Mouse (Mus musculus) kidney, adult 11 months (tissue): ENCODE data around the gene Mrps36.
"Not testable (repeated sequence)": the region's sequence is repeated elsewhere in the genome, so short reads cannot be mapped to it uniquely, and the experiment has no call there.

Source experiments
- DNase-seq: peaks from one replicate; pipeline ENCODE4 v3.0.0; 2022

Gene Mrps36

GRCm38 (mm10) chr13:100744036-100744744, at the start of gene Mrps36:
TSS of gene Mrps36 (minus strand) at chr13:100744659.
- DNase-seq = peak; percentile 96

GRCm38 (mm10) chr13:100789083-100789482, 44.6 kb upstream of the Mrps36 start:
- DNase-seq = peak; percentile 18

GRCm38 (mm10) chr13:100788057-100788456, 43.6 kb upstream of the Mrps36 start:
- not testable (repeated sequence) for DNase-seq

GRCm38 (mm10) chr13:100787316-100788010, 43.0 kb upstream of the Mrps36 start:
- DNase-seq = peak; percentile 71

GRCm38 (mm10) chr13:100786414-100786867, 42.0 kb upstream of the Mrps36 start, which contains the start of gene Ccnb1:
TSS of gene Ccnb1 (minus strand) at chr13:100786570.
- DNase-seq = peak; percentile 90

GRCm38 (mm10) chr13:100785806-100786413, 41.5 kb upstream of the Mrps36 start:
- DNase-seq = no peak

GRCm38 (mm10) chr13:100777491-100777890, 33.0 kb upstream of the Mrps36 start:
- no peak for DNase-seq

- no peak for DNase-seq
Measured at GRCm38 (mm10) chr13:100776710-100777109, 32.3 kb upstream of the Mrps36 start.

GRCm38 (mm10) chr13:100776056-100776419, 31.6 kb upstream of the Mrps36 start:
- DNase-seq = no peak

GRCm38 (mm10) chr13:100775252-100776055, 31.0 kb upstream of the Mrps36 start, which contains the start of gene Cenph:
TSS of gene Cenph (minus strand) at chr13:100775899.
- DNase-seq = peak; percentile 74

GRCm38 (mm10) chr13:100774704-100775103, 30.2 kb upstream of the Mrps36 start:
- DNase-seq = no peak

- no peak for DNase-seq
Measured at GRCm38 (mm10) chr13:100755329-100755728, 10.9 kb upstream of the Mrps36 start.

- DNase-seq = no peak
Measured at GRCm38 (mm10) chr13:100754186-100754585, 9.7 kb upstream of the Mrps36 start.

GRCm38 (mm10) chr13:100753011-100753410, 8.6 kb upstream of the Mrps36 start:
- no peak for DNase-seq

GRCm38 (mm10) chr13:100752529-100752928, 8.1 kb upstream of the Mrps36 start:
- no peak for DNase-seq

GRCm38 (mm10) chr13:100751402-100751801, 6.9 kb upstream of the Mrps36 start:
- DNase-seq = no peak

GRCm38 (mm10) chr13:100750799-100751198, 6.3 kb upstream of the Mrps36 start:
- no peak for DNase-seq

- no peak for DNase-seq
Measured at GRCm38 (mm10) chr13:100748638-100749037, 4.2 kb upstream of the Mrps36 start.

- no peak for DNase-seq
Measured at GRCm38 (mm10) chr13:100746090-100746489, 1.6 kb upstream of the Mrps36 start.

GRCm38 (mm10) chr13:100743346-100744035, 968 bp downstream of the Mrps36 start:
- DNase-seq = peak; percentile 40

- peak; percentile 14 for DNase-seq
Measured at GRCm38 (mm10) chr13:100742831-100743230, 1.6 kb downstream of the Mrps36 start.

- DNase-seq = no peak
Measured at GRCm38 (mm10) chr13:100732756-100733155, 11.7 kb downstream of the Mrps36 start.
